Mouse (Mus musculus) left cerebral cortex, postnatal 25 days (tissue): ENCODE results near the gene Nyap1. TPM values are rescaled to one million over a fixed set of nuclear protein-coding genes. Genes with fewer than 3 reads are reported as not detected.
A peak's percentile ranks its signal among the peaks of the same experiment; 100 is the strongest.

Experiments used
- DNase-seq, 2 experiments: peaks; one replicate each; pipeline ENCODE4 v3.0.0; 2022; ENCODE audit warnings: low spot score in 2 of 2, mixed read lengths in 1 of 2
- intact Hi-C: fragments of 180-260 bp; cut with DNase I; formaldehyde crosslinking; loops from one replicate; pipeline ENCODE4 v1.15.1; 2025
- total RNA-seq, 2 experiments: library from RNA; stranded (reverse); gene quantifications; 2 replicates each; pipeline ENCODE4 v1.2.3; 2021

Nyap1 gene
- total RNA-seq, 2 experiments from 2014 or later = 69.0 to 73.4 TPM

- no peak for DNase-seq
- intact Hi-C loops = no loop called here
Measured at GRCm38 (mm10) chr5:137718020-137718790, 23.2 kb downstream of the Nyap1 start.

GRCm38 (mm10) chr5:137715685-137716084 lies 25.7 kb downstream of the Nyap1 start:
- no peak for DNase-seq
- intact Hi-C loops = no loop called here

GRCm38 (mm10) chr5:137713454-137713853 lies 28.0 kb downstream of the Nyap1 start:
- no peak for DNase-seq

GRCm38 (mm10) chr5:137706913-137707633 lies 34.3 kb downstream of the Nyap1 start:
- DNase-seq = no peak
- intact Hi-C loops = no loop called here

More at GRCm38 (mm10) chr5:137713454-137713853, 28.0 kb downstream of the Nyap1 start:
- intact Hi-C loops = no loop called here

GRCm38 (mm10) chr5:137705242-137705641 lies 36.2 kb downstream of the Nyap1 start:
- DNase-seq = no peak
- intact Hi-C loops = no loop called here

- DNase-seq = no peak
- intact Hi-C loops = no loop called here
Measured at GRCm38 (mm10) chr5:137699850-137700249, 41.6 kb downstream of the Nyap1 start.

- intact Hi-C loops = no loop called here
- no peak for DNase-seq
Measured at GRCm38 (mm10) chr5:137699080-137699479, 42.3 kb downstream of the Nyap1 start.

- intact Hi-C loops = no loop called here
- no peak for DNase-seq
Measured at GRCm38 (mm10) chr5:137695930-137696329, 45.5 kb downstream of the Nyap1 start.

GRCm38 (mm10) chr5:137694796-137695195 lies 46.6 kb downstream of the Nyap1 start:
- DNase-seq = no peak
- intact Hi-C loops = no loop called here

GRCm38 (mm10) chr5:137691881-137692280 lies 49.5 kb downstream of the Nyap1 start:
- intact Hi-C loops = no loop called here
- DNase-seq = no peak

GRCm38 (mm10) chr5:137690531-137690930 lies 50.9 kb downstream of the Nyap1 start:
- intact Hi-C loops = no loop called here
- no peak for DNase-seq

GRCm38 (mm10) chr5:137689974-137690373 lies 51.4 kb downstream of the Nyap1 start:
- DNase-seq = no peak
- intact Hi-C loops = loop anchor here (5.0 kb wide), 1 partner anchor 32 kb away; no protein-coding TSS in a partner anchor

GRCm38 (mm10) chr5:137686127-137686790 lies 55.1 kb downstream of the Nyap1 start:
- intact Hi-C loops = loop anchor here (5.0 kb wide), 1 partner anchor 36 kb away; no protein-coding TSS in a partner anchor
- no peak for DNase-seq

- DNase-seq = no peak
- intact Hi-C loops = loop anchor here (2.0 to 5.0 kb wide), 3 partner anchors 29 to 55 kb away; partner anchors contain the start of gene Nyap1
Measured at GRCm38 (mm10) chr5:137685653-137686052, 55.8 kb downstream of the Nyap1 start.

- DNase-seq = peak; percentile 98 to 100
- intact Hi-C loops = loop anchor here (2.0 to 5.0 kb wide), 3 partner anchors 28 to 56 kb away; partner anchors contain the start of gene Nyap1
Measured at GRCm38 (mm10) chr5:137684294-137685123, 56.9 kb downstream of the Nyap1 start, which contains the start of gene Agfg2. Agfg2 (minus strand) TSS chr5:137684726.

- intact Hi-C loops = loop anchor here (2.0 kb wide), 2 partner anchors 27 to 57 kb away; partner anchors contain the start of gene Nyap1
- DNase-seq = peak in 1 of 2 experiments; percentile 41
Measured at GRCm38 (mm10) chr5:137683388-137684293, 57.8 kb downstream of the Nyap1 start.

- intact Hi-C loops = no loop called here
Measured at GRCm38 (mm10) chr5:137682526-137682925, 58.9 kb downstream of the Nyap1 start.

More at GRCm38 (mm10) chr5:137682526-137682925, 58.9 kb downstream of the Nyap1 start:
- DNase-seq = peak in 1 of 2 experiments; percentile 69
